Mouse (Mus musculus): ENCODE results near the gene Cldn22. TPM values are rescaled to one million over a fixed set of nuclear protein-coding genes. Genes with fewer than 3 reads are reported as not detected.
"Not testable (repeated sequence)": the region's sequence is repeated elsewhere in the genome, so short reads cannot be mapped to it uniquely, and the experiment has no call there.

Gene Cldn22
- polyA plus RNA-seq, 1 experiment from 2014 or later: not detected

DNA sequence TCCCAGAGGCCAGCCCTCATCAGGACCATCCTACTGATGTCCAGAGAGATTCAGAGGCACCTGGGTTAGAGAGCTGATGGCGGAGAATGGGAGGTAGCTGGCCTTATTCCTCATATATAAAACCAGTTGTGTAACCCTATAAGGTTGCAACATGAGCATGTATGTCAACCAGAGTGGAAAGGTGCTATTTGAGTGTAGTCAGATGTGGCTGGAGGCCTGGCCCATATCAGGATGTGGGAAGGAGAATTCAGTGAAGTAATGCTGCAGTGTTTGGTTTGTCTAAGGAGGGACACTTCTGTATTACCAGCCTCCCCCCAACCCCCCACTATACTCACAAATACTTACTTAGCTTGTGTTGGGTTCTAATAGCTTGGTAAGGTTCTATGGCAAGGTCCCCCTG lies 20.0 kb upstream of the Cldn22 start:
- no peak for TF ChIP-seq CTCF (IDR thresholded peaks at IDR 0.05)
- no peak for ATAC-seq
- in situ Hi-C loops (cut with MboI; ENCODE audit: low pct_unique_long_range_greater_than_20kb): no loop called here
- no peaks in the 10 kb centered on the region for H3K27me3 ChIP-seq
- POLR2A ChIA-PET: interaction anchor here (1.3 kb wide), 1 partner anchor 35 kb away, joined by 4 read pairs; no protein-coding TSS in a partner anchor
- DNase-seq (ENCODE audit: low read depth, low spot score): no peak
- CTCF ChIA-PET: no interaction called here

DNA sequence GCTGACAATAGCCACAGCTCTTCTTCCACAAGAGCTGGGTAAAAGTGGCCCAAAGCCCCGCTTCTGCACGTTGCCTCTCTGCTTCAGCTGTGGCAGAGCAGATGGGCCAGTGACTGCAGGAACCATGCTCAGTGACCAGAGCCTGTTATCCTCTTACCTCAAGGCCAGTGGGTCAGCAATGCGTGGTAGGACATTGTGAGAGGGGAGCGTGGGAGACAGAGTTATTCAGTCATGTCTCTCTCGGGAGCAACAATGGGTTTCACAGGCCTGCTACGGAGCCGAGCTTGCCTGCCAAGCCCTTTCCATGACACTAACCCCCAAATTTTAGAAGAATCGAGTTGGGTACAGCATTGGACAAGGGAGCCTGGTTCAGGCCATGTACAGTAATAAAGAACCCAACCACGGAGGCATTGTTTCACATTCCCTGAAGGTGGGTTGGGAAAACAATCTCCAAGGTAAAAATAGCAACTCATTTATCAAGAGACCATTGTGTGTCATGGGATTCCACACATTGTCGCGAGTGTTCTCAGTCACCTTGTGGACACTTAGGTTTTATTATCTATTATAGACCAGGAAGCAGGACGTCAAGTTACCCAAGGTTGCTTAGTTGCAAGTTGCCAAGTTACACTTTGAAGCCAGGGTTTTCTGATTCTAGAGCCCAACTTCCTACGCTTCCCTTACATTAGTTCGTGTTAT lies 14.2 kb upstream of the Cldn22 start:
- no peak for DNase-seq (ENCODE audit: low read depth, low spot score)
- no peaks in the 10 kb centered on the region for H3K27me3 ChIP-seq
- TF ChIP-seq CTCF (IDR thresholded peaks at IDR 0.05): no peak
- no peak for ATAC-seq
- in situ Hi-C loops (cut with MboI; ENCODE audit: low pct_unique_long_range_greater_than_20kb): no loop called here
- CTCF ChIA-PET: no interaction called here
- POLR2A ChIA-PET: no interaction called here

DNA sequence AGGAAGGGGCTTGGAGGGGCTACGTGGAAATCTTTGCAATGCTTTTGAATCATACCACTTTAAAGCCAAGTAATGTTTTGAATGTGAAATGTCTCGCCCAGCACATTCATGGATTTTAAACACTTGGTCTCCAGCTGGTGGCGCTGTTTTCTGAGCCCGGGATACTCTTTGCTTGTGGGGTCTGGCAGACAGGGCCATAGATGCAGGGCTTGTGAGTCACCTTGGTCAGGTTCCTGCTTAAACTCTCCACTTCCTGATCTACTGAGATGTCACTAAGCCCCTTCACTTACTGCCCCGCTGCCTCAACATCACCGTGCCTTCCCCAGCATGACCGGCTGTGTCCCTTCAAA lies 13.6 kb upstream of the Cldn22 start:
- no peaks in the 10 kb centered on the region for H3K27me3 ChIP-seq
- ATAC-seq (no peak), DNase-seq (ENCODE audit: low read depth, low spot score) (no peak)
- CTCF ChIA-PET: no interaction called here
- POLR2A ChIA-PET: no interaction called here
- in situ Hi-C loops (cut with MboI; ENCODE audit: low pct_unique_long_range_greater_than_20kb): no loop called here
- TF ChIP-seq CTCF (IDR thresholded peaks at IDR 0.05): no peak

DNA sequence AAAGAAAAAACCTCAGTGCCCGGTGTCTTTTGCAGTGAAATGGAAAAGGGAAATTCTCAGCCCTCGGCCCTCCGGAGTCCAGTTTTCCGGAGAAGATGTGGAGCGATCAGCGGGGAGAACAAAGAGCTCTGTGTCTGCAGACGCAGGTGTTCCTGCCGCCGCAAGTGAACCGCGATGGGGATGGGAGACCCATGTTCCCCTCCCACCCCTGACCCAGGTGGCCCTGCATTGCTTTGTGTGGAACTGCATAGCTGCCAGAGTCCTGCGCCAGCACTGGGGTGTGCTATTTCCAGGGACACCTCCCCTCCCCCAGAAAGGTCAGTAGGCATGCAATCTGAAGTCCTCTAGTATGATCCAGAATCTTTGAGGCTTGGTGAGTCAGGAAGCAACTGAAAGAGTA lies 13.1 kb upstream of the Cldn22 start:
- ATAC-seq (no peak), DNase-seq (ENCODE audit: low read depth, low spot score) (no peak)
- H3K27me3 ChIP-seq: no peaks in the 10 kb centered on the region
- ChIA-PET CTCF (no interaction called here), POLR2A (no interaction called here)
- TF ChIP-seq CTCF (IDR thresholded peaks at IDR 0.05): no peak
- in situ Hi-C loops (cut with MboI; ENCODE audit: low pct_unique_long_range_greater_than_20kb): no loop called here

DNA sequence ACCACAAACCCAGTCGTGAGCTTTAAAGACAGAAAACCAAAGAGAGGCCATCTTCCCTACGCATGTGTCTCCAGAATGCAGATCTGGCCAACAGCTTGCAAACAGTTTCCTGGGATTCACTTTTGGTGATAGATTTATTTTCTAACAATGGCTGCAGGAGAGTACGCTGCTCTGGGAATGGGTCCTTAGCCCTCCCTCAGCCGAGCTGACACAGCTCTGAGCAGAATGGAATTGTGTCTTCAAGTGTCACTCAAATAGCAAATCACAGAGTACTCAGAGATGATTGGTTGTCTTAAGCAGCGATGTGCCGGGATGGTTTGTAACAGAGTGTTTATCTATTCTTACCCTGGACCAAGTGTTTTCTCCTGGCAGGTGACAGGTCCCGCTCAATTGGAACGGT lies 5.2 kb upstream of the Cldn22 start:
- in situ Hi-C loops (cut with MboI; ENCODE audit: low pct_unique_long_range_greater_than_20kb): no loop called here
- no peaks in the 10 kb centered on the region for H3K27me3 ChIP-seq
- ATAC-seq (no peak), DNase-seq (ENCODE audit: low read depth, low spot score) (no peak)
- CTCF ChIA-PET: no interaction called here
- POLR2A ChIA-PET: no interaction called here
- no peak for TF ChIP-seq CTCF (IDR thresholded peaks at IDR 0.05)

DNA sequence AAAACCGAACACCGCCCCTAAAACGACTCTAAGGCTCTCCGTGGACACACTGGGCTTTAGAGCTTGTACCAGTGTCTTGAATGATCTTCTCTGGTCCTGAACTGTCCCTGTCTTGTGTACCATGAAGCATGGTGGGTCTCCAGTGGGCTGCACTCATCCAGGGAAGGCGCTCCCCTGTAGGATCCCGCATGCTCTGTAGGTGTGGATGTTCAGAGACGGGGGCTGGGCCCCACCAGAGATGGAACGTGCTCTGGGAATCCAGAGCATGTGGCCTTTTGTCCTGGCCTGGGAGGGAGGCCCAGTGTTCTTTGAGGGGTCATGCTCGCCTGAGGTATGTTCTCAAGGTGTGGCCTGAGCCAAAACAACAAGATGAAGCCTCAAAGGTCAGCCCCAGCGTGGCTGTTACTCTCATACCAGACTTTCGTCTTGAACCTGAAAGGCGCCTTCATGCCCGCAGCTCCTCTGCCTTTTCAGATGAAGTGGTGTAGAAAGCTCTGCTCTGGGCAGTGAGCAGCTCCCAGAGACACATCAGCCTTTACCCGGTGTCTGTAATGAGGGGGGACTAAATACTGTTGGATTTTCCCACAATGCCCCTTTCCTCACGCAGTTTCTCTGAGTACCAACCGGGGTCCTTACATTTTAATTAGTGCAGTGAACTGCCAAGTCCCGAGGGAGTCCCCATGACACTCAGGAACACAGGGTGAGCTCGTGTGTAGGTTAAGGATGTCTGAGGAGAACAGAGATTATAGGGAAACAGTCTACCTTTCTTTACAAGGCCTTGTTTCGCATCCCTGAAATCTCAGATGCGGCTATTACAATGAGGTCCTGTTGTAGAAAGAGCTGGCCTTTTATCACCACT lies 3.1 kb upstream of the Cldn22 start:
- ATAC-seq: no peak
- DNase-seq (ENCODE audit: low read depth, low spot score): no peak
- POLR2A ChIA-PET: no interaction called here
- TF ChIP-seq CTCF (IDR thresholded peaks at IDR 0.05): no peak
- no peaks in the 10 kb centered on the region for H3K27me3 ChIP-seq
- CTCF ChIA-PET: no interaction called here
- in situ Hi-C loops (cut with MboI; ENCODE audit: low pct_unique_long_range_greater_than_20kb): no loop called here

DNA sequence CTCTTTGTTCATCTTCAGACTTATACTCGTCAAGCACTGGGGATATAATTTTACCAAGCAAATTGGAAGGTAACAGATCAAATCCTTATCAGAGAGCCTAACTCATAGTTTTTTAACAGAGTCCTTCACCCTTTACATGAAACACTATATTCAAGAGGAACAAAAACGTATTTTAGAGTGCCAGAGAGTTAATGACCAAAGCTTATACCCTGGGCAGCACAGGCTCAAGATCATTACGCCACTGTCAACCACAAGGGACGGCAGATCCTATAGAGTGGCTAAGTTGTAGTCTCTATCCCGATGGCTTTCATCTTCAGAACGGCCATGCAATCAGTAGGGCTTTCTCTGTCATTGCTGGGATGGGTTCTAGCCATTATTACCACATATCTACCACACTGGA lies 2.4 kb upstream of the Cldn22 start, which contains the start of gene Cldn24:
Gene Cldn24, plus strand, starts transcription at position 301 of the 400 bp plus-strand sequence.
- TF ChIP-seq CTCF (IDR thresholded peaks at IDR 0.05): no peak
- ChIA-PET POLR2A (no interaction called here), CTCF (no interaction called here)
- in situ Hi-C loops (cut with MboI; ENCODE audit: low pct_unique_long_range_greater_than_20kb): no loop called here
- no peak for ATAC-seq
- H3K27me3 ChIP-seq: no peaks in the 10 kb centered on the region
- no peak for DNase-seq (ENCODE audit: low read depth, low spot score)

DNA sequence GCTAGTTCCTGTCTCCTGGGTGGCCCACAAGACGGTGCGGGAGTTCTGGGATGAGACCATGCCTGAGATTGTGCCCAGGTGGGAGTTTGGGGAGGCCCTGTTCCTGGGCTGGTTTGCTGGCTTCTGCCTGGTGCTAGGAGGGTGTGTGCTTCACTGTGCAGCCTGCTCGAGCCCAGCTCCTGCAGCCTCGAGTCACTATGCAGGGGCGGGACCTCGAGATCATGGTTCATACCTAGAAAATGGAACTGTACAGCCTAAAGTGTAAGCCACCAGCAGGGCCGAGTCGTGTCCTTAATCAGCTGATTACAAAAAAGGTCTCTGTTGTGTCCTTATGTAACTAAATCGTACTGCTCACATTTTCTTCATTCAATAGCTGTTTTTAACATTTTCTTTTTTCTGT lies 1.7 kb upstream of the Cldn22 start:
- ATAC-seq; CTCF ChIA-PET; H3K27me3 ChIP-seq; DNase-seq (ENCODE audit: low read depth, low spot score); in situ Hi-C loops (cut with MboI; ENCODE audit: low pct_unique_long_range_greater_than_20kb): not testable (repeated sequence)
- POLR2A ChIA-PET: interaction anchor here (0.6 kb wide), 1 partner anchor 46 kb away, joined by 4 read pairs; no protein-coding TSS in a partner anchor

DNA sequence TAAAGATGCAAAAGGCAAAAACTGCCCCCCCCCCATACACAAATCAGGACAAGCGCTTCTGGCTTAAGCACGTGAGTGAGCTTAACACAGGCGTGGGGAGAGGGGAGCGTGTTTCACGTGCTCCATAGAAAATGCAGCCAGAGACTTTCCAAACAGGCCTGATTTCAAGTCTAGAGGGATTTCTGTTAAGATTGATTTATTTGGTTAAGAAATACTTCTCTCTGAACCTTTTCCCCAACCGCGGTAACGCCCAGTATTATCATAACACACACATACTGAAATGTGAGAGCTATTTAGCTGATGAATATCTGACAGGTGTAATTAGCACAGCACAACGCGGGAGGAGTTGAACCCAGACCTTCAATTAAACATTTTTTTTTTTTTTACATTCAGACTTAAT lies 505 bp upstream of the Cldn22 start:
- no peaks in the 10 kb centered on the region for H3K27me3 ChIP-seq
- no peak for TF ChIP-seq CTCF (IDR thresholded peaks at IDR 0.05)
- DNase-seq (ENCODE audit: low read depth, low spot score) (no peak), ATAC-seq (no peak)
- in situ Hi-C loops (cut with MboI; ENCODE audit: low pct_unique_long_range_greater_than_20kb): no loop called here
- POLR2A ChIA-PET: no interaction called here
- CTCF ChIA-PET: interaction anchor here (1.2 kb wide), 1 partner anchor 22 kb away, joined by 3 read pairs; no protein-coding TSS in a partner anchor

DNA sequence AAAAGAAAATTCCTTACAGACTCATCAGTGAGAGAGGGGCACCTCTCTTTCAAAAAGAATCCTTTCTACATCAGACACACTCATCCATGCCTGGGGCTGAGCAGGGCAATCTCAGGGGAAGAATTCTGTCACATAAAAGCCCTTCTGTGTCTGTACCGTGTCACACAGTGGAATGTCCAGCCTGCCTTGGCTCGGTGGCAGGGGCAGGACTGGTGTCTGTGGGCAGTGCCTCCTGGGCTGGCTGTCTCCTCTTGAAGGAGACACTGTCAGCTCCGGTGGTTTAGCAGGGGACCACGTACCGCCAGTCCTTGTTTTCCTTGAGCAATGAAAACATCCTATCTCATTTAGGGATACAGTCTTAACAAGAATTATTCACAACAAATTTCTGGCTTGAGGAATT lies 1.3 kb downstream of the Cldn22 start:
- CTCF ChIA-PET: no interaction called here
- POLR2A ChIA-PET: no interaction called here
- in situ Hi-C loops (cut with MboI; ENCODE audit: low pct_unique_long_range_greater_than_20kb): no loop called here
- TF ChIP-seq CTCF (IDR thresholded peaks at IDR 0.05): no peak
- no peak for ATAC-seq
- H3K27me3 ChIP-seq: no peaks in the 10 kb centered on the region
- no peak for DNase-seq (ENCODE audit: low read depth, low spot score)

DNA sequence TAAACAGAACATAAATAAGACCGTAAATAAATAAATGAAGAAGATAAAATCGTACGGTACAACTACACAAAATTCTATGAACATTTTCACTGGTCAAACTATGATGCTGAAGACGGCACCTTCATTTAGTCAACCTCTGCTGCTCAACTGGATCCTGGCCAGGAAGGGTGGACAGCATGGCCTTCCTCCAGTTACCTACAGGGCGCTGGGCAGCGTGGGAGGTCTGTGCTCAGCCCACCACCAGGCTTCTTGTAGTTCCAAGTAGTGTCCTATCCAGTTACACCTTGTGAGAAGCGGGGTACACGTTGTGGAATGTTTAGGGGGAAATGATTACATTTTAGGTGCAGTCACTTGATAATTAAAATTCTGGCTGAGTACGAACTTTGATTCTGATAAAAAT lies 2.6 kb downstream of the Cldn22 start:
- ChIA-PET POLR2A (no interaction called here), CTCF (no interaction called here)
- no peak for TF ChIP-seq CTCF (IDR thresholded peaks at IDR 0.05)
- no peaks in the 10 kb centered on the region for H3K27me3 ChIP-seq
- ATAC-seq: no peak
- in situ Hi-C loops (cut with MboI; ENCODE audit: low pct_unique_long_range_greater_than_20kb): no loop called here
- DNase-seq (ENCODE audit: low read depth, low spot score): no peak
